Mouse (Mus musculus): ENCODE results near the gene Ppp1r8. TPM values are rescaled to one million over a fixed set of nuclear protein-coding genes. Genes with fewer than 3 reads are reported as not detected.
"Not testable (repeated sequence)": the region's sequence is repeated elsewhere in the genome, so short reads cannot be mapped to it uniquely, and the experiment has no call there.

Gene Ppp1r8
- polyA plus RNA-seq, 1 experiment from 2014 or later: 85.0 TPM

DNA sequence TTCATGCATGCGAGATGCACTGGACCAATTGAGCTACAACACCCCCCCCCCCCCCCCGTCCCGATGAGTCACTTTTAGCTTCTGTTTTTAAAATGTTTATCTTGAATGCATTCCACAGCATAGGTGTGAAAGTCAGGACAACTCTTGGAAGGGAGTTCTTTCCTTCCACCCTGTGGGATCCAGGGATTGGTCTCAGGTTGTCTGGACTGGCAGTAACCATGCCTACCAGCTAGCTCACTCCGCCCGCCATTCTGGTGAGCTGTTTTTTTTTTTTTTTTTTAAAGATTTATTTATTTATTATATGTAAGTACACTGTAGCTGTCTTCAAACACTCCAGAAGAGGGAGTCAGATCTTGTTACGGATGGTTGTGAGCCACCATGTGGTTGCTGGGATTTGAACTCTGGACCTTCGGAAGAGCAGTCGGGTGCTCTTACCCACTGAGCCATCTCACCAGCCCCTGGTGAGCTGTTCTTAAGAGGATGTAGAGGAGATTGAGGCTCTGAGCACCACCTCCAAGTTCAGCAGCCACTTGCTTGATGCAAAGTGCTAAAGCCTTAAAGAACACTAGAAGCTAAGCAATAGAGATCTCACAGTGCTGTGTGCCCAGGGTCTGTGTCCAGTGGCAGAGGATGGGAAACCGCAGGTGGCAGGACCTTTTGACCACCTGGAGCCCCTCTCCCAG lies 49.5 kb downstream of the Ppp1r8 start:
- 94% methylated on average over 8 of the region's 9 CpGs for WGBS
- H3K36me3 ChIP-seq (replicated peaks); H3K4me1 ChIP-seq; H3K9me3 ChIP-seq; H3K27ac ChIP-seq; DNase-seq (ENCODE audit: extremely low spot score, low spot score); H3K4me3 ChIP-seq: not testable (repeated sequence)
- H3K27me3 ChIP-seq (ENCODE audit: poor library complexity, severe bottlenecking): peaks cover 38% of the 10 kb centered on the region

DNA sequence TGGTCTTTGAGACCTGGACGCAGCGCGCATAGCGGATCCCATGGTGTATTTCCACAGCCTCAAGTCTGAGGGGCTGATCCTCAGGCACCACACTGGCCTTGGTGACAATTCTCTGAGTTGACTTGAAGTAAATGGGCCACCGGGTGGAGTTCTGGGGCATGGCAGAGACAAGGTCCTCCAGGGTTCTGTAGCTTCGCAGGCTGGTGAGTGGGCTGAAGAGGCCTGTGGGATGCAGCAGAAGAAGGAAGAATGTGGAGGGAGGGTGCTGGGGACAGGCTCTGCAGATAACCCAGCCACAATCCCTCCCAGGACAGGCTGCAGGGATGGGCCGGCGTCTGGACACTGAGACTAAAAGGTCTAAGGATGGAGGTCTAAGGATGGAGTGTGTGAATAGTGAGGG lies 53.2 kb downstream of the Ppp1r8 start:
- Histone ChIP-seq H3K9me3 (no peaks in the 10 kb centered on the region), H3K4me3 (no peak overlapping the region), H3K27ac (no peak overlapping the region), H3K4me1 (no peaks in the 10 kb centered on the region), H3K36me3 (replicated peaks) (no peaks in the 10 kb centered on the region), H3K27me3 (ENCODE audit: poor library complexity, severe bottlenecking) (peaks cover 10% of the 10 kb centered on the region)
- 87% methylated on average over 8 of the region's 8 CpGs for WGBS
- DNase-seq (ENCODE audit: extremely low spot score, low spot score): no peak

DNA sequence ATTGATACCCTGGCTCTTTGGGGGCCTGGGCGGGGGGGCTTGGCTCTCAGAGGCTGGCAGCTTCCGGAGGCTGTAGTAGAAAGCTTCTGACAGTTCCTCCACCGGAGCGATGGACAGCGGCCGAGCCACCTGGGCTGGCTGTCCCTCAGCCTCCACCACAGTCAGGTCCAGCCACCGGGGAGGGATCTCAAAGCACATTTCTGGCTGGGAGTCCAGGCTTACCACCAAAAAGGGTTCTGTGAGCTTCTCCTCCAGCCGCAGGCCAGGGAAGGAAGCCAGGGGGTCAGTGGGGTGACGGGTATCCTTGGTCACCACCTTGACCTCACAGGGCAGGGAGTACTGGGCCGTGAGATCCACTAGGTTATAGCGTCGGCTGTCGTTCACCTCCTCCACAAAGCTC lies 57.7 kb downstream of the Ppp1r8 start:
- Histone ChIP-seq H3K9me3 (no peaks in the 10 kb centered on the region), H3K36me3 (replicated peaks) (peaks cover 6% of the 10 kb centered on the region), H3K4me1 (no peaks in the 10 kb centered on the region), H3K27me3 (ENCODE audit: poor library complexity, severe bottlenecking) (no peaks in the 10 kb centered on the region), H3K4me3 (no peak overlapping the region), H3K27ac (no peak overlapping the region)
- no peak for DNase-seq (ENCODE audit: extremely low spot score, low spot score)
- 91% methylated on average over 13 of the region's 13 CpGs for WGBS

DNA sequence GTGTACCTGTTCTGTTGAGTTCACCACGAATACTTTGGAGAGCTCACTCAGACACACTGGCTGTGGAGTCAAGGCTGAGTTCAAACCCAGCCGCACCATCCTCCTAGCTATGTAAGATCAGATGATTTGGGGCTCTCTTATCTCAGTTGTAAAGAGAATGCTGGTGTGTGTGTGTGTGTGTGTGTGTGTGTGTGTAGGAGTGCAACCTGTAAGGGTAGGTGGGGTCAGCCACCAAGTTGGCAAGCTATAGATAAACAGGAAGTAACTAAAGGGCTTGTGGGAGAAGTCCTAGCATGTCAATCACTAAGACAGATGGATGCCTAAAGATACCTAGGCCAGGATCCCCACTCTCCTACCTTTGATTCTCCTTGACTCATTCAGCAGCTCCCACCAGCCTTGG lies 59.2 kb downstream of the Ppp1r8 start:
- no peak overlapping the region for H3K27ac ChIP-seq
- no peak for DNase-seq (ENCODE audit: extremely low spot score, low spot score)
- H3K36me3 ChIP-seq (replicated peaks): peaks cover 20% of the 10 kb centered on the region
- 92% methylated on average over 2 of the region's 2 CpGs for WGBS
- no peaks in the 10 kb centered on the region for H3K4me1 ChIP-seq
- no peak overlapping the region for H3K4me3 ChIP-seq
- H3K9me3 ChIP-seq: no peaks in the 10 kb centered on the region
- no peaks in the 10 kb centered on the region for H3K27me3 ChIP-seq (ENCODE audit: poor library complexity, severe bottlenecking)

DNA sequence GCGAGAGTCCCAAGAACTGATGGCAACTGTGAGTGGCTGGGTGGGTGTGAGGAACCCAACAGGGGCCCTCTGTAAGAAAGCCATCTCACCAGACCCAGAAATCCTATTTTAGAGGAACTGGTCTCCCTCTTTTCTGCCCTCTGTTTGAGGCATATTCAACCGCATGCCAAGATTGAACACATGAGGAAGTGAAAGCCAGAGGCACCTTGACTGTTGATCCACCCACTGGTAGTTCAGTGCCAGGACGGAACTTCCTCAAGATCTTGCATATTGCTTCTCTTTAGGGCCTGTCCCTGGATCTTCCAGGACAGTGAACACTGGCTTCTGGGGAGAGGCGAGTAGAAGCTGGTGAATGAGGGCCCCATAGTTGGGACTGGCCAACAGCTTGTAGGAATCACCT lies 62.7 kb downstream of the Ppp1r8 start:
- H3K36me3 ChIP-seq (replicated peaks): peaks cover 55% of the 10 kb centered on the region
- no peak for DNase-seq (ENCODE audit: extremely low spot score, low spot score)

DNA sequence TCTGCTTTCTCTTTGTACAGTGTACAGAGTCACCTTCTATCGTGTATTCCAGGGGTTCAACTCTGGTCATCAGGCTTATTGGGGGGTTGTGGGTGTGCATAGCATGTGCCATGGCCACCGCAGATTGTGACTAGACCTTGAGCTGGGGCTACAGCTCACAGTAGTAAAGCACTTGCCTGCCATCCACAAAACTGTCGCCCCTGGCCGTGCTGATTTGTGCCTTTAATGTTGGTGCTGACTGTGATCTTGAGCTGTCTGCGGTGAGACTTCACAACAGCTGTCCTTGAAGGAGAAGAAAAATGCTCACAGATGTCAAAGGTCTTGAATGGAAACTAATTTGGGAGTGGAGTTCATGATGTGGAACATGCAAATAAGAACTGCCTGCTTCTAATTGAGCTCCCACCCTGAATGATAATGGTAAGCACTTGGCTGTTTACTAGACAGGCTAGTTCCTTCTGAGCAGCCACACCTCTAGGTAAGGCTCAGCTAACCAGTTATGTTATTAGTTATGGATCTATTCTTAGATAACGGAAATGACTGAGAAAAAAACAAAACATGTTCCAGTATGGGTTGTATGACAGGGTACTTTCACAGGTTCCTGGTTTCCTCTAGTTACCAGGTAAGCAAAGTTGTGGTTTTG lies 64.3 kb downstream of the Ppp1r8 start:
- DNase-seq (ENCODE audit: extremely low spot score, low spot score): no peak
- Histone ChIP-seq H3K9me3 (no peaks in the 10 kb centered on the region), H3K4me3 (no peak overlapping the region), H3K27me3 (ENCODE audit: poor library complexity, severe bottlenecking) (no peaks in the 10 kb centered on the region), H3K4me1 (no peaks in the 10 kb centered on the region), H3K36me3 (replicated peaks) (peaks cover 71% of the 10 kb centered on the region), H3K27ac (no peak overlapping the region)
- WGBS: 95% methylated on average over 6 of the region's 6 CpGs

More for the DNA sequence above, 62.7 kb downstream of the Ppp1r8 start:
- no peaks in the 10 kb centered on the region for H3K27me3 ChIP-seq (ENCODE audit: poor library complexity, severe bottlenecking)
- H3K4me3 ChIP-seq: no peak overlapping the region
- no peaks in the 10 kb centered on the region for H3K4me1 ChIP-seq
- no peak overlapping the region for H3K27ac ChIP-seq
- 91% methylated on average over 4 of the region's 4 CpGs for WGBS
- no peaks in the 10 kb centered on the region for H3K9me3 ChIP-seq

Other genes starting within 250 kb of the Ppp1r8 start
- gene Eya3, start 204.2 kb downstream of the Ppp1r8 start, polyA plus RNA-seq (2016; fragmentation: Nextera tagmentation; extraction: Ambion mirVana): 35.6 and 39.1 TPM in 2 replicates
- 4.4 and 5.0 TPM in 2 replicates for gene Xkr8, start 110.6 kb downstream of the Ppp1r8 start, polyA plus RNA-seq (2016; fragmentation: Nextera tagmentation; extraction: Ambion mirVana)
- gene Smpdl3b, start 85.9 kb downstream of the Ppp1r8 start, polyA plus RNA-seq (2016; fragmentation: Nextera tagmentation; extraction: Ambion mirVana): 4.7 and 4.9 TPM in 2 replicates
- 221 and 222 TPM in 2 replicates for gene Rpa2, start 74.8 kb downstream of the Ppp1r8 start, polyA plus RNA-seq (2016; fragmentation: Nextera tagmentation; extraction: Ambion mirVana)
- 0.89 and 0.93 TPM in 2 replicates for gene Themis2, start 46.8 kb downstream of the Ppp1r8 start, polyA plus RNA-seq (2016; fragmentation: Nextera tagmentation; extraction: Ambion mirVana)
- gene Stx12, start 41.3 kb upstream of the Ppp1r8 start, polyA plus RNA-seq (2016; fragmentation: Nextera tagmentation; extraction: Ambion mirVana): 52.8 and 53.9 TPM in 2 replicates
- 29.7 and 32.2 TPM in 2 replicates for gene Fam76a, start 79.4 kb upstream of the Ppp1r8 start, polyA plus RNA-seq (2016; fragmentation: Nextera tagmentation; extraction: Ambion mirVana)
- 0.06 and 0.11 TPM in 2 replicates for gene Fgr, start 130.9 kb upstream of the Ppp1r8 start, polyA plus RNA-seq (2016; fragmentation: Nextera tagmentation; extraction: Ambion mirVana)
- 5.8 and 7.4 TPM in 2 replicates for gene Ahdc1, start 168.1 kb upstream of the Ppp1r8 start, polyA plus RNA-seq (2016; fragmentation: Nextera tagmentation; extraction: Ambion mirVana)

All from forebrain, embryonic 10.5 days (tissue).